Mouse (Mus musculus): ENCODE data around the gene D930020B18Rik.

DNA sequence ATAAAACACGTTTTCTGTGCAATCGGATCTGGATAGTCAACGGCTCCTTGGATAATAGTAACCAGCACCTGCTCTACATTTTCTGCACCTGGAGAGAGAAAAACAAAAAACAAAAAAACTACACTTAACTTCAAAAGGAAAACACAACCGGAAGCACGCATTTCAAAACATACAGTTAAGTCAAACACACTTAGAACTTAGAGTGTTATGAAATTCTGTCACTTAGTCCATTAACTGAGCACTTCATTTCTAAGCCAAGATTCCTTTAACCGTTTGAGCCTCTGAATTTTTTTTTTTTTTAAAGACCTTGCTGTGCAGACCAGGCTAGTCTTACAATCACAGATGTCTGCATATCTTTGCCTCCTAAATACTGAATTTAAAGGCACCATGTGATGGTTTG is 40.1 kb upstream of the D930020B18Rik start:
- TF ChIP-seq RCOR1 (IDR thresholded peaks at IDR 0.05; ENCODE audit: low read depth, low read length) (no peak), CTCF (IDR thresholded peaks at IDR 0.05 in 2 of 3, conservative IDR thresholded peaks at IDR 0.05 in 1 of 3; ENCODE audit: control insufficient read depth in 1 of 3, insufficient read depth in 1 of 3, low read depth in 2 of 3, low read length in 3 of 3, poor library complexity in 1 of 3, severe bottlenecking in 1 of 3) (no peak), UBTF (IDR thresholded peaks at IDR 0.05; ENCODE audit: borderline replicate concordance, insufficient read depth, low read depth, low read length) (no peak), MAX (IDR thresholded peaks at IDR 0.05; ENCODE audit: low read length) (no peak), POLR2A (IDR thresholded peaks at IDR 0.05; ENCODE audit: control insufficient read depth in 1 of 2, insufficient read depth in 1 of 2, low read depth in 1 of 2, low read length in 2 of 2, poor library complexity in 1 of 2) (no peak), CHD2 (IDR thresholded peaks at IDR 0.05; ENCODE audit: low read length) (no peak), HCFC1 (IDR thresholded peaks at IDR 0.05; ENCODE audit: low read depth, low read length) (no peak), MAZ (IDR thresholded peaks at IDR 0.05; ENCODE audit: low read depth, low read length) (no peak), POLR2AphosphoS2 (IDR thresholded peaks at IDR 0.05; ENCODE audit: low read length) (no peak), KAT2A (conservative IDR thresholded peaks at IDR 0.05; ENCODE audit: low read depth, low read length) (no peak), ZC3H11A (IDR thresholded peaks at IDR 0.05; ENCODE audit: low read depth, low read length) (no peak), TAL1 (IDR thresholded peaks at IDR 0.05; ENCODE audit: low read length) (no peak), BHLHE40 (IDR thresholded peaks at IDR 0.05; ENCODE audit: borderline replicate concordance, low read depth, low read length) (no peak), USF1 (IDR thresholded peaks at IDR 0.05; ENCODE audit: low read depth, low read length) (no peak)
